Mouse (Mus musculus): ENCODE data around the gene Ndufa4l2.
A peak's percentile ranks its signal among the peaks of the same experiment; 100 is the strongest.

GRCm38 (mm10) chr10:127537854-127538583 is 23.3 kb downstream of the Ndufa4l2 start:
- TF ChIP-seq CHD2 (IDR thresholded peaks at IDR 0.05; ENCODE audit: low read depth, low read length) (no peak), MAFK (IDR thresholded peaks at IDR 0.05; ENCODE audit: insufficient read depth, low read depth, low read length) (no peak), HCFC1 (IDR thresholded peaks at IDR 0.05; ENCODE audit: borderline replicate concordance, insufficient read depth, low read length) (no peak), ZC3H11A (IDR thresholded peaks at IDR 0.05; ENCODE audit: borderline replicate concordance, low read depth, low read length) (0 out of 2 replicates have a peak, but pooled peaks have one; percentile 47)

All from ES-E14 (cell line).